9 mouse cellular contexts compared by ENCODE assay signal in genomic region chr14:48709371-48710061, GRCm38 (mm10). TPM values are rescaled to one million over a fixed set of nuclear protein-coding genes. Genes with fewer than 3 reads are reported as not detected.
DNase-seq lines count a peak whose midpoint lies in the region; ATAC-seq and TF ChIP-seq lines count a peak whose summit lies in the region.
"Had no signal": no experiment of that assay in that cellular context is flagged by ENCODE, and none has a peak within 500 bp of the region (broad histone marks: within the 10 kb centered on the region; RNA-seq: fewer than 3 reads in every experiment).

No protein-coding gene starts in this region.

- H3K4me3 ChIP-seq in lung, postnatal 0 days (ENCODE audit: low read depth, low read length): peak overlapping the region; percentile 2; the same call in 1 of the 2 replicates
- peak overlapping the region; percentile 23 for H3K4me3 ChIP-seq in hindbrain, embryonic 12.5 days
- H3K4me3 ChIP-seq in midbrain, postnatal 0 days (ENCODE audit: low read depth, low read length): peak overlapping the region; percentile 30; the same call in 1 of the 2 replicates
- H3K4me3 ChIP-seq: megakaryocyte, embryonic 14.5 days had no signal

- peak overlapping the region; percentile 19; the same call in 1 of the 2 replicates for H3K4me2 ChIP-seq in lung, postnatal 0 days (replicated peaks; ENCODE audit: low read depth, low read length)
- H3K4me2 ChIP-seq in hindbrain, embryonic 12.5 days (replicated peaks): peak overlapping the region; percentile 46
- peak overlapping the region; percentile 61 for H3K4me2 ChIP-seq in midbrain, postnatal 0 days (ENCODE audit: low read depth, low read length, poor library complexity, severe bottlenecking)

- TF ChIP-seq EP300 in lung, postnatal 0 days (IDR thresholded peaks at IDR 0.05): no peak

- H3K27me3 ChIP-seq in lung, postnatal 0 days (replicated peaks; ENCODE audit: insufficient read depth, low read length): peaks cover 15% of the 10 kb centered on the region
- H3K27me3 ChIP-seq in hindbrain, embryonic 12.5 days: peaks cover 46% of the 10 kb centered on the region
- H3K27me3 ChIP-seq in midbrain, postnatal 0 days (ENCODE audit: insufficient read depth, low read length): no peaks in the 10 kb centered on the region

- no peak overlapping the region for H3K27ac ChIP-seq in lung, postnatal 0 days (ENCODE audit: low read length)
- no peak overlapping the region for H3K27ac ChIP-seq in hindbrain, embryonic 12.5 days
- H3K27ac ChIP-seq in midbrain, postnatal 0 days (ENCODE audit: low read depth, low read length): no peak overlapping the region

- WGBS in lung, postnatal 0 days: 2% methylated on average over 20 of the region's 20 CpGs
- 1% methylated on average over 20 of the region's 20 CpGs for WGBS in hindbrain, embryonic 12.5 days
- under 1% methylated on average over 20 of the region's 20 CpGs for WGBS in midbrain, postnatal 0 days

- intact Hi-C loops in left cerebral cortex, postnatal 25 days (cut with DNase I): loop anchor here (5.0 kb wide), 1 partner anchor 37 kb away; the partner anchor contains the start of gene Otx2

- ATAC-seq in lung, postnatal 0 days: no peak
- ATAC-seq in hindbrain, embryonic 12.5 days (ENCODE audit: low FRiP score): peak; percentile 87
- peak; percentile 87 for ATAC-seq in midbrain, postnatal 0 days (ENCODE audit: low FRiP score)

- TF ChIP-seq CTCF in lung, postnatal 0 days (IDR thresholded peaks at IDR 0.05): no peak
- TF ChIP-seq CTCF in midbrain, postnatal 0 days (IDR thresholded peaks at IDR 0.05): 0 out of 2 replicates have a peak, but pooled peaks have one; percentile 6

- no peak overlapping the region for H3K9ac ChIP-seq in lung, postnatal 0 days (replicated peaks; ENCODE audit: low read depth)
- no peak overlapping the region for H3K9ac ChIP-seq in hindbrain, embryonic 12.5 days
- peak overlapping the region; percentile 44; the same call in 1 of the 2 replicates for H3K9ac ChIP-seq in midbrain, postnatal 0 days (replicated peaks; ENCODE audit: low read length, poor library complexity, severe bottlenecking)

- H3K9me3 ChIP-seq in lung, postnatal 0 days (ENCODE audit: low read length): no peaks in the 10 kb centered on the region
- no peaks in the 10 kb centered on the region for H3K9me3 ChIP-seq in hindbrain, embryonic 12.5 days (replicated peaks)
- no peaks in the 10 kb centered on the region for H3K9me3 ChIP-seq in midbrain, postnatal 0 days (ENCODE audit: low read length)

- H3K4me1 ChIP-seq in lung, postnatal 0 days (ENCODE audit: insufficient read depth, low read depth, low read length): no peaks in the 10 kb centered on the region
- peaks cover 9% of the 10 kb centered on the region; the same call in 1 of the 2 replicates for H3K4me1 ChIP-seq in hindbrain, embryonic 12.5 days
- H3K4me1 ChIP-seq in midbrain, postnatal 0 days (ENCODE audit: insufficient read depth, low read length): no peaks in the 10 kb centered on the region
- H3K4me1 ChIP-seq: megakaryocyte, embryonic 14.5 days had no signal

- no peaks in the 10 kb centered on the region for H3K36me3 ChIP-seq in lung, postnatal 0 days (ENCODE audit: insufficient read depth, low read length)
- no peaks in the 10 kb centered on the region for H3K36me3 ChIP-seq in hindbrain, embryonic 12.5 days
- no peaks in the 10 kb centered on the region for H3K36me3 ChIP-seq in midbrain, postnatal 0 days (ENCODE audit: insufficient read depth, low read length)

- no peak for DNase-seq in lung, postnatal 0 days (ENCODE audit: low spot score)
- DNase-seq in lung, postnatal 14 days: no peak
- DNase-seq in embryo, embryonic 9.5 days (ENCODE audit: extremely low spot score): peak; percentile 73
- peak; percentile 39 to 42 for DNase-seq in left cerebral cortex, postnatal 25 days (ENCODE audit: low spot score in 2 of 2)
- DNase-seq in midbrain, postnatal 0 days (ENCODE audit: low spot score): peak; percentile 86
- DNase-seq in gastrocnemius, adult 8-10 months (ENCODE audit: low spot score in 2 of 2): no peak
- no peak for DNase-seq in thymus, postnatal 14 days

RNA-seq across cellular contexts. Expression of gene Otx2, which starts 35.9 kb away (rescaled TPM):
- not detected in 2 replicates for polyA plus RNA-seq in lung, postnatal 0 days (2015; fragmentation: Nextera tagmentation; extraction: Ambion mirVana)
- polyA plus RNA-seq in hindbrain, embryonic 12.5 days (2016; fragmentation: Nextera tagmentation; extraction: Ambion mirVana): 15.8 and 20.3 TPM in 2 replicates
- under 1 TPM; 0.64 to 0.80 TPM for total RNA-seq in left cerebral cortex, postnatal 25 days (2021)
- 90.3 and 93.2 TPM in 2 replicates for total RNA-seq in midbrain, postnatal 0 days (2014; rRNA removed)
- 61.2 and 62.0 TPM in 2 replicates for polyA plus RNA-seq in midbrain, postnatal 0 days (2015; fragmentation: Nextera tagmentation; extraction: Ambion mirVana)
- not detected for total RNA-seq in gastrocnemius, adult 8-10 months (2022)

Comparison
In these comparisons a context has a peak if more than half of its experiments do, and no peak if none do; other contexts are left out.
1. DNase-seq: peak in embryo, embryonic 9.5 days (single experiment), left cerebral cortex, postnatal 25 days (2 of 2) and midbrain, postnatal 0 days (single experiment); none in lung, postnatal 0 days (single experiment), lung, postnatal 14 days (single experiment), gastrocnemius, adult 8-10 months (0 of 2) and thymus, postnatal 14 days (single experiment).
2. RNA of gene Otx2, which starts 35.9 kb away (total RNA-seq): 90.3 to 93.2 TPM in midbrain, postnatal 0 days; 0.64 to 0.80 TPM in left cerebral cortex, postnatal 25 days and not detected in gastrocnemius, adult 8-10 months; every median in the first group is over 10 times any median in the second.
3. Peak in every context shown above with its lines, with median percentiles within 50 percentile points of each other: H3K4me2 ChIP-seq and H3K4me3 ChIP-seq.